Comparison of ENCODE assay signal across 27 mouse cellular contexts in genomic region chr5:122154006-122154405, GRCm38 (mm10). TPM values are rescaled to one million over a fixed set of nuclear protein-coding genes. Genes with fewer than 3 reads are reported as not detected.
A peak's percentile ranks its signal among the peaks of the same experiment; 100 is the strongest.
DNase-seq lines count a peak whose midpoint lies in the region; ATAC-seq and TF ChIP-seq lines count a peak whose summit lies in the region.
"Had no signal": no experiment of that assay in that cellular context is flagged by ENCODE, and none has a peak within 500 bp of the region (broad histone marks: within the 10 kb centered on the region; RNA-seq: fewer than 3 reads in every experiment).

No protein-coding gene starts in this region.

- no peak for DNase-seq in kidney, adult 9 months
- no peak for DNase-seq in lung, adult 2 months
- DNase-seq in embryonic facial prominence, embryonic 10.5 days (ENCODE audit: low spot score): peak; percentile 52
- DNase-seq in spleen, adult 18-20 months: no peak
- DNase-seq in frontal cortex, postnatal 10 days (ENCODE audit: low spot score in 2 of 2): no peak
- DNase-seq: adrenal gland, postnatal 36 days; cerebellum, adult 11 months; cerebellum, adult 9-11 months; gastrocnemius, adult 2 months; lung, embryonic 14.5 days; lung, postnatal 4 days; midbrain, embryonic 14.5 days; right cerebral cortex, postnatal 25 days; thymus, postnatal 14 days had no signal

- no peaks in the 10 kb centered on the region for H3K36me3 ChIP-seq in kidney, embryonic 16.5 days (ENCODE audit: insufficient read depth, low read length)
- H3K36me3 ChIP-seq in lung, embryonic 16.5 days (ENCODE audit: control insufficient read depth, insufficient read depth, low read length): no peaks in the 10 kb centered on the region
- no peaks in the 10 kb centered on the region for H3K36me3 ChIP-seq in embryonic facial prominence, embryonic 10.5 days (replicated peaks)
- H3K36me3 ChIP-seq: embryonic facial prominence, embryonic 13.5 days; forebrain, embryonic 12.5 days; hindbrain, embryonic 10.5 days; intestine, embryonic 15.5 days had no signal

- TF ChIP-seq POLR2A in lung, adult 2 months (IDR thresholded peaks at IDR 0.05; ENCODE audit: borderline replicate concordance, extremely low read depth, low read depth, low read length): no peak

- no peaks in the 10 kb centered on the region for H3K27me3 ChIP-seq in kidney, embryonic 16.5 days (ENCODE audit: insufficient read depth, low read length)
- no peaks in the 10 kb centered on the region for H3K27me3 ChIP-seq in lung, embryonic 16.5 days (ENCODE audit: control insufficient read depth, insufficient read depth, low read depth, low read length)
- H3K27me3 ChIP-seq in embryonic facial prominence, embryonic 10.5 days (replicated peaks; ENCODE audit: low read depth, poor library complexity, severe bottlenecking): peaks cover 7% of the 10 kb centered on the region; the same call in 1 of the 2 replicates
- H3K27me3 ChIP-seq: embryonic facial prominence, embryonic 13.5 days; forebrain, embryonic 12.5 days; intestine, embryonic 15.5 days had no signal

- no peak overlapping the region for H3K9ac ChIP-seq in kidney, embryonic 16.5 days (replicated peaks; ENCODE audit: low read length)
- H3K9ac ChIP-seq in lung, embryonic 16.5 days (ENCODE audit: low read length): no peak overlapping the region
- H3K9ac ChIP-seq: embryonic facial prominence, embryonic 13.5 days; forebrain, embryonic 12.5 days; intestine, embryonic 15.5 days; lung, embryonic 14.5 days had no signal

- WGBS in kidney, embryonic 16.5 days: 19% methylated on average over 9 of the region's 14 CpGs
- WGBS in lung, embryonic 16.5 days: 33% methylated on average over 13 of the region's 14 CpGs
- WGBS in lung, adult 2 months: 33% methylated on average over 11 of the region's 14 CpGs
- 26% methylated on average over 13 of the region's 14 CpGs for WGBS in embryonic facial prominence, embryonic 10.5 days

- no peak for ATAC-seq in kidney, embryonic 16.5 days (ENCODE audit: low FRiP score, low TSS enrichment)
- ATAC-seq in lung, embryonic 16.5 days (ENCODE audit: low read depth): no peak
- ATAC-seq: hindbrain, embryonic 16.5 days; intestine, embryonic 15.5 days had no signal

- H3K27ac ChIP-seq in kidney, embryonic 16.5 days (ENCODE audit: low read length): 0 out of 2 replicates have a peak overlapping the region, but pooled peaks have one; percentile 5
- H3K27ac ChIP-seq in lung, embryonic 16.5 days (ENCODE audit: low read length): no peak overlapping the region
- H3K27ac ChIP-seq in embryonic facial prominence, embryonic 10.5 days (replicated peaks): no peak overlapping the region
- H3K27ac ChIP-seq: embryonic facial prominence, embryonic 13.5 days; forebrain, embryonic 12.5 days; gastrocnemius, adult 2 months; hindbrain, embryonic 10.5 days; intestine, embryonic 15.5 days; left cerebral cortex, adult 2 months had no signal

- H3K4me2 ChIP-seq in kidney, embryonic 16.5 days (replicated peaks; ENCODE audit: low read depth, low read length): peak overlapping the region; percentile 35
- peak overlapping the region; percentile 18; the same call in 1 of the 2 replicates for H3K4me2 ChIP-seq in lung, embryonic 16.5 days (ENCODE audit: low read depth, low read length)
- H3K4me2 ChIP-seq: embryonic facial prominence, embryonic 13.5 days; forebrain, embryonic 12.5 days; intestine, embryonic 15.5 days; lung, embryonic 14.5 days had no signal

- peaks cover 31% of the 10 kb centered on the region for H3K4me1 ChIP-seq in kidney, embryonic 16.5 days (ENCODE audit: insufficient read depth, low read length)
- H3K4me1 ChIP-seq in lung, embryonic 16.5 days (replicated peaks; ENCODE audit: control insufficient read depth, insufficient read depth, low read length): peaks cover 13% of the 10 kb centered on the region
- H3K4me1 ChIP-seq in lung, adult 2 months (ENCODE audit: control insufficient read depth, insufficient read depth, low read length): no peaks in the 10 kb centered on the region
- H3K4me1 ChIP-seq in embryonic facial prominence, embryonic 10.5 days: peaks cover 40% of the 10 kb centered on the region

- TF ChIP-seq CTCF in lung, adult 2 months (IDR thresholded peaks at IDR 0.05; ENCODE audit: insufficient read depth, low read length): no peak

- no peak overlapping the region for H3K4me3 ChIP-seq in kidney, embryonic 16.5 days (ENCODE audit: low read length)
- no peak overlapping the region for H3K4me3 ChIP-seq in lung, embryonic 16.5 days (ENCODE audit: low read length)
- no peak overlapping the region for H3K4me3 ChIP-seq in lung, adult 2 months (replicated peaks; ENCODE audit: extremely low read depth, low read depth, low read length)
- peak overlapping the region; percentile 18; the same call in 1 of the 2 replicates for H3K4me3 ChIP-seq in embryonic facial prominence, embryonic 10.5 days
- H3K4me3 ChIP-seq: embryonic facial prominence, embryonic 13.5 days; erythroblast, embryonic 14.5 days; forebrain, embryonic 12.5 days; gastrocnemius, adult 2 months; hindbrain, embryonic 10.5 days; intestine, embryonic 15.5 days; left cerebral cortex, adult 2 months had no signal

- no peaks in the 10 kb centered on the region for H3K9me3 ChIP-seq in kidney, embryonic 16.5 days (ENCODE audit: low read length)
- H3K9me3 ChIP-seq in lung, embryonic 16.5 days (ENCODE audit: control insufficient read depth, low read length): no peaks in the 10 kb centered on the region
- H3K9me3 ChIP-seq in embryonic facial prominence, embryonic 10.5 days: no peaks in the 10 kb centered on the region
- H3K9me3 ChIP-seq: embryonic facial prominence, embryonic 13.5 days; forebrain, embryonic 12.5 days; hindbrain, embryonic 10.5 days; intestine, embryonic 15.5 days had no signal

RNA-seq across cellular contexts. Expression of gene Ppp1cc, which starts 4.1 kb away (rescaled TPM):
- polyA plus RNA-seq in kidney, embryonic 16.5 days (2015; fragmentation: Nextera tagmentation; extraction: Ambion mirVana): 269 and 277 TPM in 2 replicates
- 214 and 259 TPM in 2 replicates for polyA plus RNA-seq in lung, embryonic 16.5 days (2015; fragmentation: Nextera tagmentation; extraction: Ambion mirVana)
- 67.6 and 81.1 TPM in 2 replicates for polyA plus RNA-seq in lung, adult 2 months (2012; rRNA removed)
- polyA plus RNA-seq in embryonic facial prominence, embryonic 10.5 days (2016; fragmentation: Nextera tagmentation; extraction: Ambion mirVana): 296 and 318 TPM in 2 replicates

RNA-seq across cellular contexts. Expression of gene Ccdc63, which starts 13.4 kb away (rescaled TPM):
- polyA plus RNA-seq in kidney, embryonic 16.5 days (2015; fragmentation: Nextera tagmentation; extraction: Ambion mirVana): 0.15 TPM in 1 of 2 replicates, not detected in the other
- 0.04 TPM in 1 of 2 replicates, not detected in the other for polyA plus RNA-seq in lung, embryonic 16.5 days (2015; fragmentation: Nextera tagmentation; extraction: Ambion mirVana)
- polyA plus RNA-seq in lung, adult 2 months (2012; rRNA removed): 0.14 and 0.27 TPM in 2 replicates
- polyA plus RNA-seq in embryonic facial prominence, embryonic 10.5 days (2016; fragmentation: Nextera tagmentation; extraction: Ambion mirVana): not detected in 2 replicates
- polyA plus RNA-seq: C2C12; embryonic facial prominence, embryonic 13.5 days; erythroblast, embryonic 14.5 days; forebrain, embryonic 12.5 days; hindbrain, embryonic 10.5 days; intestine, embryonic 15.5 days; liver, adult 2 months; midbrain, embryonic 14.5 days; neural tube, embryonic 11.5 days; stomach, embryonic 14.5 days had no signal

RNA-seq across cellular contexts. Expression of gene Hvcn1, which starts 52.6 kb away (rescaled TPM):
- 14.5 and 14.6 TPM in 2 replicates for polyA plus RNA-seq in kidney, embryonic 16.5 days (2015; fragmentation: Nextera tagmentation; extraction: Ambion mirVana)
- polyA plus RNA-seq in lung, embryonic 16.5 days (2015; fragmentation: Nextera tagmentation; extraction: Ambion mirVana): 4.4 and 5.0 TPM in 2 replicates
- polyA plus RNA-seq in lung, adult 2 months (2012; rRNA removed): 19.6 and 21.9 TPM in 2 replicates
- polyA plus RNA-seq in embryonic facial prominence, embryonic 10.5 days (2016; fragmentation: Nextera tagmentation; extraction: Ambion mirVana): 14.6 and 15.8 TPM in 2 replicates

RNA-seq across cellular contexts. Expression of gene Myl2, which starts 53.3 kb away (rescaled TPM):
- 1.7 and 2.3 TPM in 2 replicates for polyA plus RNA-seq in kidney, embryonic 16.5 days (2015; fragmentation: Nextera tagmentation; extraction: Ambion mirVana)
- polyA plus RNA-seq in lung, embryonic 16.5 days (2015; fragmentation: Nextera tagmentation; extraction: Ambion mirVana): 12.4 and 12.7 TPM in 2 replicates
- polyA plus RNA-seq in lung, adult 2 months (2012; rRNA removed): 0.37 TPM in 1 of 2 replicates, not detected in the other
- 0.57 TPM in 1 of 2 replicates, not detected in the other for polyA plus RNA-seq in embryonic facial prominence, embryonic 10.5 days (2016; fragmentation: Nextera tagmentation; extraction: Ambion mirVana)
- polyA plus RNA-seq: C2C12; embryonic facial prominence, embryonic 13.5 days; erythroblast, embryonic 14.5 days; liver, adult 2 months had no signal
